Mouse (Mus musculus) cerebellum, adult 18-20 months (tissue): Measurements from ENCODE around the gene Ank3.

Experiments used
- DNase-seq, 2 experiments: peaks; one replicate each; pipeline ENCODE4 v3.0.0; 2021

Ank3 gene

GRCm38 (mm10) chr10:69414888-69415287 lies 16.3 kb downstream of the Ank3 start:
- DNase-seq = no peak

DNA sequence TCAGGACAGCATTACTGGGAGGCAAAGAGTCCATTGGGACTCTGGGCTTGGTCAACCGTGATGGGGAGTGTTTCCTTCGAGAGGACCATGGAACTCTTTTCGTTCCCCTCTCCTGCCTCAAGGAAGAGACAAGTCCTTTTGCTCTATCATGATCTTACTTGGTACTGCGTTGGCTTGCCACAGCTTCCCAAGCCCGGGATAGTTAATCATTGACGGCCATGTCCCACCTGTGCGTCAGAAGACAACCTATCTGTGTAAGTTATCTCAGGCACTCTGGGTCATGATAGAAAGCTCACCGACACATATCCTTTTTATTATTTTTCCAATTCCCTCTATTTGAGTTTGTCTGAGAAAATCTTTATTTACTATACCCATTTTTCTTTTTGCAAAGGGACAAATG lies 20.1 kb downstream of the Ank3 start:
- no peak for DNase-seq

DNA sequence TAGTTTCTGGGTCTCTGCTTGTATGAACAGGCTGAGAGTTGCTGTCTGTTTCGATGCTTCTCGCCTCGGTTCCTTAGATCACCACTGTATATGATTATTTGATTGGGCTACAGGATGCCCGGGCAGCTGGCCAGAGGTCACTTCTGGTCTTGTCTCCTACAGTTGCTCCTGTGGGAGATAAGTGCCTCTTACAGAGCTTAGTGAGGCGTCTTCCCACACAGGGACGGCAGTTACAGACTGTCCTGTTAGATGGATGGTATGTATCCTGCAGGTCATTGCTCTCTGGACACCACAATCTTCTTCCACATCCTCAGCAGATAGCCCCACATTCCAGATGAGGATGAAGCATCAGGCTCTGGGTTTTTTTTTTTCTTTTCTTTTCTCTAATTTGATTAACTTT lies 21.7 kb downstream of the Ank3 start:
- no peak for DNase-seq

DNA sequence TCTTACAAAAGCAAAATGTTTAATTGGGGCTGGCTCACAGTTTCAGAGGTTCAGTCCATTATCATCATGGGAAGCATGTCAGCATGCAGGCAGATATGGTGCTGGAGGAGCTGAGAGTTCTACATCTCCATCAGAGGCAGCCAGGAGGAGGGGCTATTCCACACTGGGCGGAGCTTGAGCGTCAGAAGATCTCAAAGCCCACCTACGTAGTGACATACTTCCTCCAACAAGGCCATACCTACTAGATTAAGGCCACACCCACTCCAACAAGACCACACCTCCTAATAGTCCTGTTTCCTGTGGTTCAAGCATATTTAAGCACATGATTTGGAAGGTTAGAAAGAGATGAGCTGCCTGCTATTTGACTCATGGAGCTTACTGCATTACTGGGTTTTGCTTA lies 25.5 kb downstream of the Ank3 start:
- DNase-seq = no peak

DNA sequence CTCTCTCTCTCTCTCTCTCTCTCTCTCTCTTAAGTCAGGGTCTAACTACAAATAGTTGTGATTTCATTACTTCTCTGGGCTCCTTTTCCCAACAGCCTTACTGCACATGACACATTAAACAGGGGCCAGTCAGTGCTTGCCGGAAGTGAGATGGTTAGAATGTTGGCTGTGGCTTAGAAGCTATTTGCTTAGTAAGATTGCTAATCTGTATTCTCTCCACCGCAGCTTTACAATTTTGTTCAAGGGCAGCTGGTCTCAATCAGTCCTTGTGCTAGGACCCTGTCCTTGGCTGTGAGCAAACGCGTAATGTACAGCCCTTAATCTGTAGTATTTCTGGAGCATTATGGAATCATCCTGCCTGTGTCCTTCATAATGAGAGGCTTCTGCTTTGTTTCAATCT lies 31.6 kb downstream of the Ank3 start:
- no peak for DNase-seq

DNA sequence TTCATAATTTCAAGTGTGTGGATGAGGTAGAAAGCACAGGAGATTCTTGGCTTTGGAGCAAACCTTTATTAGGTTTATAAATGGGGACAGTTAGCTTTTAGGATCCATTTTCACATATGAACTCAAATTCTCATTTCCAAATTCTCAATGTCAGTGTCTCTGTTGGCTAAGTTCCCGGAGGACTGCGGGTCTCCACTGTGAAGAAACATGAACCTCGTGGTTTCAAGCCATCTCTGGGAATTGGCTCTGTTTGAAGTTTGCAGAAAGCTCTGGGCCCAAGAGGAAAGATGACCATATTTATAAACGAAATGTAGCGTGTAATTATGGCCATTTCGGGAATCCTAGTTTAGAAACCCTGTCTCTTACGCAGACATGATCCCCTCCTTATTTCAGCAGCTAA lies 32.5 kb downstream of the Ank3 start:
- no peak for DNase-seq

DNA sequence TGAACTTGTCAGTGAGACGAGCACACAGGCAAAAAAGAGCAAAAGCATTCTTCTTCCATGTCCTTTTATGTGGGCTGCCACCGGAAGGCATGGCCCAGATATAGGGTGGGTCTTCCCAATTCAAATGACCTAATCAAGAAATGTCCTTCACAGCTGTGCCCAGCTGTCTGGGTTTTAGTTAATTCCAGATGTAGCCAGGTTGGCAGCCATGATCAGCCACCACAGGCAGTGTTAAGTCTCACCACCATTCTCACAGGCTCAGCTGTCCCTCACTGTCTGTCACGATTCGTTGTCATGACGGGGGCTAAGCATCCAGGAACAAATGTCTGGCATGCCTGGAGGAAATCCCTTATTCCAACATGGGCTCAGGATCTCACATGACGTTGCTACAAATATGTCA lies 36.6 kb downstream of the Ank3 start:
- DNase-seq = no peak

DNA sequence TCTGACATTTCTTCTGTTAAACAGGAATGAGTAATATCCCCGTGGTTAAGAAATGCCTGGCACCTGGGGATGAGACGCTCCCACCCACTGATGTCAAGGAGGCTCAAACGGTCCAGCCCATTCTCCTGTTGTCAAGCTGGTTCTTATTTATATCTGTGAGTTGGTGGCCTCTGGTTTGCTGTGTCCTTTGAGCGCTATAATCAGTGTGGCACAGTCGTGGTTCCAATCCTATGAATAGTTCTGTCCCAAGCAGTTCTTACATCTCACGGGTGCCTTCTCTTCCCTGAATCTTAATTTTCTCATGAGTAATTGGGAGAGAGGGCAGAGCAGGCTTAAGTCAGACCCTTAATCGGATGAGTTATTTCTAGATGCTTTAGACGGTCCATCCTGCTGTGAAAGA lies 40.9 kb downstream of the Ank3 start:
- no peak for DNase-seq

DNA sequence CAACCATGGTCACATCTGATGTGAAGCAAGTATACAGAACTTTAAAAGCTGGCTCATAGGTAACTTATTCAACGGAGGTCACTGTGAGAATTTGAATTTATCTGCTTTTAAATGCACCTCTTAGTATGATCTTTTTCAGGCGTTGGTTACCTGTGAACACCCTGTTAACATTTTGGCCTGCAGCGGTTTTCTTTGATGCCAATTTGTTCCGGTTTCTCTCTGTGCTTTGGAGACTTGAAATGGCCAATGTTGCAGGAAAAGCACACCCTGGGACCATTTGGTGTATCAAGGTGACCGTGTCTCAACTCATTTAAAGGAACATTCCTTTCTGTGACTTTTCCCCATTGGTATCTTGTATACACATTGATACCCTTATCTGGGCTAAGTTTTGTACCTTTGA lies 46.0 kb downstream of the Ank3 start:
- no peak for DNase-seq

- no peak for DNase-seq
Measured at GRCm38 (mm10) chr10:69445951-69446350, 47.4 kb downstream of the Ank3 start.

DNA sequence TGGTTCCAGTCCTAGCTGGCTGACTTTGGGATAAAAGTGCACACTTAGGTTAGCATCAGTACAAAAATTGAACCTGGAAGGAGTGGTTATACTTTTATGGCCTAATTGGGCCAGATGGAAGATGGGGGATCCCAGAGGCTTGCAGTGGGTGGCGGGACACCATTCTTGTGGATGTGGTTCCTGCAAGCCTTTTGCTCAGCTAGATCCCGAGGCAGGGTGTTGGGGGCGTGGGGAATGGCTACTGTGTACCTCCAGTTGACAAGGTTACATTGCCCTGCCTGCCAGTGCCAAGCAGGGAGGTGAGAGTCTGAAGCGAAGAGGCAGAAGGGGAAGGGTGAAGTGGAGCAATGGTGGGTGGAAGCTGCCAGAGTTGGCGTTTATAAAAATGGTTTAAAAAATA lies 48.0 kb downstream of the Ank3 start:
- DNase-seq = no peak

DNA sequence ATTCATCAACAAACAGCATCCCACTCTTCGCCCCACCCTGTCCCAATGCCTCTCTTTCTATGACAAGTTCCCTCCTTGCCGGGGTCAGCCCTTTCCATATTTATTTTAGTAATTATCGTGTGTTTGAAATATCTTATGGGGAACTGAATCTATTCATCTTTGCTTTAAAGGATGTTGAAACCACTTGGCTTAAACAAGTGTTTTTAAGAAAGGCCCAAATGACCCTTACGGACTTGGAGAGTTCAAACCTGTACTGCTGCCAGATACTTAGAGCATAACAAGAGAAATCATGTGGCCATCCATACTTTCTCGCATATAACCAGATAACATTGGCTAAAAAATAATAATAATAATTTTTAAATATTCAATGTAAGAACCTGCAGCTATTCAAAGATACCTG lies 48.7 kb downstream of the Ank3 start:
- DNase-seq = no peak

- no peak for DNase-seq
Measured at GRCm38 (mm10) chr10:69448174-69448573, 49.6 kb downstream of the Ank3 start.

DNA sequence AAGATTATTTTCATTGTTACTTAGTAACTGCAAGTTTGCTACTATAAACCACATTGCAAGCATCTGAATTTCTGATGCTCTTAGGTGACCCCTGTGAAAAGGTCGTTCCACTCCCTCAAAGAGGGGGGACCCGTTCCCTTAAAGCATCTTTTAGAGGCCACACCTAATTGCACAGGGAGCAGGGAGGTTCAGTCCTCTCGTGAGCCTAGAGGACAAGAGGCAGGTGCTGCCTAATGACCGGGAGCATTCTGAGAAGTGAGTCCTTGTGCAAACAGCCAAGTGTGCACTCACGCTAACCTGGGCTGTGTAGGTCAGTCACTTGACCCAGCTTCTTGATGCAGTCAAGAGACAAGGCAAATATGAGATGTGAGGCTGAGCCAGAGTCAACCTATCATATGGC lies 52.4 kb downstream of the Ank3 start:
- no peak for DNase-seq

GRCm38 (mm10) chr10:69452180-69452977 lies 53.8 kb downstream of the Ank3 start:
- DNase-seq = peak; percentile 66 to 72

GRCm38 (mm10) chr10:69453531-69453930 lies 55.0 kb downstream of the Ank3 start:
- DNase-seq = no peak

- no peak for DNase-seq
Measured at GRCm38 (mm10) chr10:69454480-69454879, 55.9 kb downstream of the Ank3 start.

GRCm38 (mm10) chr10:69464826-69465225 lies 66.3 kb downstream of the Ank3 start:
- DNase-seq = no peak

- no peak for DNase-seq
Measured at GRCm38 (mm10) chr10:69465558-69466200, 67.1 kb downstream of the Ank3 start.

- DNase-seq = no peak
Measured at GRCm38 (mm10) chr10:69466201-69466585, 67.6 kb downstream of the Ank3 start.

DNA sequence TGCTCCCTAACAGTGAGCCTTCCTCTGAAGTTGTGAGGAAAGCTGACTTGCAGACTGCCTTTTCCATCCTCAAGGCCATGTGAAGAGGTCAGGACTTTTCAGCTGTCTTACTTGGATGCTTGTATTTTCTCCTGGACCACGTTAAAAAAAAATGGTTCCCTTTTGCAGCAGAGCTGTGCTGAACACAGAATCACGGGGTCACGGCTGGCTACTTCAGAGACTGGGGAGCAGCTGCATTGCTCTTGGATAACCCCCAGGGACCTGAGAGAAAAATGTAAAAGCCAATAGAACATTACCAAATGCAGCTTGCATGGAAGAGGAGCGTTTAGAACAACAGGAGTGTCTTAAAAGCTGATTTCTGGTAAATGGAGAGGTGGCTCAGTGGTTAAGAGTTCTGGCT lies 68.0 kb downstream of the Ank3 start:
- no peak for DNase-seq

DNA sequence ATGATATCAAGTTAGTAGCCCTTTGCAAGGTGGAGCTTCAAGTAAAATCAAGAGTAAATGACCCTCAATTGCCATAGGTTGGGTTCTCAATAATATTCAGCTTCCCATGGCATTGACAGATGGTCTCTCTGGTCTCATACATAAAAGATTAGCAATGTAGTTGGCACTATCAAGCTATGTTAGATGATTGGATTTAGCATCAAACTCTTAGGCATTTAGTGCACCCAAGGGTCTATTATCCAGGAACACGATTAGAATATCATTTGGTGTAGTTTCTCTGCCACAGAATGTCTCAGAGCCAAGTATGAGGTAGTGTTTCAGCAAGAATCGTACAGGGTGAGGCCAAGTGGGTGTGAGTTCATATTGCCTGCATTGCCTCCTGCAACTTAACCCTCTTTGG lies 68.6 kb downstream of the Ank3 start:
- no peak for DNase-seq

DNA sequence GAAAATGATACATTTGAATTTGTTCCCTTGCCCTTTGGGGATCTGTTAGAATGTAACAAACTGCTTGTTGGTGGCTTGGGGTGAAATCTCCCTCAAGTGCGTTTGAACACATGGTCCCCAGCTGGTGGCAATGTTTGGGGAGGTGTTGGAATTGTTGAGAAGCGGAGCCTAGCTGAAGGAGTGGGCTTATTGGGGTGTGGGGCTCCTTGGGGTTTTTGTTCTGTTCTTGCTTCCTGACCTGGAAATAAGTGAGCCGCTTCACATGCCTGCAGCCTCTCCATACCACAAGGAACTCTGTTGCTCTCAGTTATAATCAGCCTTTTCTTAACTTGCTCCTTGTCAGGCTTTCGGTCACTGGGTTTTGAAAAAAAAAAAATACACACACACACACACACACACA lies 73.3 kb downstream of the Ank3 start:
- DNase-seq = no peak

DNA sequence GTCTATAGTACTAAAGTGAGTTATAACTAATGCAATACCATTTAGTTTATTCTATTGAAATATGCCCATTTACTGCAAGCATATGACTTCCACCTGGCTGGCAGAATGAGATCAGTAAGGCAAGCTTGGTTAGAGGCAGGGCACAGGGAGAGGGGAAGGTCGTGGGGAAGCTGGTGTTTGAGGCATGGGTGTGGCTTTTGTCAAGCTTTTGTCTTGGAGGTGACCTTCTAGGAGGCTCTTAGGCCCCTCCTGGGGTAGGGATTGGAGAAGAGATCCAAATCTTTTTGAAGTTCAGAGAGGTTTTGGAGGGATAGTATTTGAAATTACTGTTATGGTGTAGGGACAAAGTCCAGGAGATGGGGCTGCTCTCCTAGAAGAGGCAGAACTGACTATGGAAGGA lies 78.3 kb downstream of the Ank3 start:
- no peak for DNase-seq

GRCm38 (mm10) chr10:69477656-69478055 lies 79.1 kb downstream of the Ank3 start:
- no peak for DNase-seq
